Mouse (Mus musculus): ENCODE data around the gene Hic1. TPM values are rescaled to one million over a fixed set of nuclear protein-coding genes. Genes with fewer than 3 reads are reported as not detected.
"Not testable (repeated sequence)": the region's sequence is repeated elsewhere in the genome, so short reads cannot be mapped to it uniquely, and the experiment has no call there.

Hic1 gene
- polyA plus RNA-seq, 1 experiment from 2014 or later: 17.1 TPM

DNA sequence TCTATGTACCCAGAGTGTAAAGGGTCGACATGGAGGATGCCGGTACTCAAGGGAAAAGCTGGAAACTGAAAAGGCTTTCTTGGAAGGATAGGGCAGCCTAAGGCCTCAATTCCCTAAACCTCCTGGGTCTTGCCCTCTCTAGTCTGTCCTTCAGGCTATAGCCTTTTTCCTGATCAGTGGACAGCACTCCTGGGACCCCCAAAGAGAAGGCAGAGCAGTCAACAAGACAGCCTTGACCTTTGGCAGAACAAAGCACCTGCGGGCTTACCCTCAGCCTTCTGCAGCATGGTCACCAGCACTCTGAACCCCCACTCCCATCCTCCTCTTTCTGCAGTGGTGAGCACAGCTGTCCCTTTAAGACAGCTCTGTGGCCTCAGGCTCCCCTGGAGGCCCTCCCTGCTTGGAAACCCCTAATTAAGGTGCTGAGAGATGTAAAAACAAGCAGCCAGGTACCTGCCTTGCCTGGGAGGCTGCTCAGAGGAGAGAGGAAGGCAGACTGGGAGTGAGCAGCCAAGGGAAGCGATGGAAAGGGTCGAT lies 21.7 kb upstream of the Hic1 start, which contains the start of gene Dph1:
Gene Dph1, minus strand, starts transcription at position 337 of the 537 bp plus-strand sequence.
- WGBS: 51% methylated on average over 5 of the region's 5 CpGs
- Histone ChIP-seq H3K4me3 (peak within 1 kb of the TSS; percentile 64), H3K27ac (no peak within 1 kb of the TSS), H3K4me2 (replicated peaks) (peak within 1 kb of the TSS; percentile 89), H3K27me3 (replicated peaks) (peaks cover 50% of the 10 kb centered on the region), H3K9ac (peak within 1 kb of the TSS; percentile 56), H3K9me3 (no peaks in the 10 kb centered on the region), H3K36me3 (no peaks in the 10 kb centered on the region), H3K4me1 (peaks cover 36% of the 10 kb centered on the region)
- no peak for ATAC-seq (ENCODE audit: low FRiP score, low read depth)

DNA sequence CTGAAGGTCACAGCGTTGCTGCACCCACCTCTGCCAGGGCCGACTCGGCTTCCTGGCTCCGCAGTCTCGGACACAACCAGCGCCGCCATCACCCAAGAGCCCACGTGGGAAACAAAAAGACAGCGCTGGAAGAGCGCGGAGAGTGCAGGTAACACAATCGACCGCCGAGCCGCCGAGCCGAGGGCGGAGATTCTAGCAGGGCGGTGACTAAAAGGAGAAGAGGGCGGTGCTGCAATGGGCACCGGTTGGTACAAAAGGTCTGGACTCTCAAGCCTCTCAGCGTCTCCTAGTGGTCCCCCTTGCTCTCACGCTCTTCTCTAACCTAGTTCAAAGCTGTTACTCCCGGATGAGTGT lies 21.0 kb upstream of the Hic1 start:
- no peaks in the 10 kb centered on the region for H3K36me3 ChIP-seq
- H3K9ac ChIP-seq: peak overlapping the region; percentile 56
- H3K27me3 ChIP-seq (replicated peaks): peaks cover 44% of the 10 kb centered on the region
- ATAC-seq (ENCODE audit: low FRiP score, low read depth): peak; percentile 67
- H3K4me1 ChIP-seq: peaks cover 32% of the 10 kb centered on the region
- H3K4me3 ChIP-seq: peak overlapping the region; percentile 64
- under 1% methylated on average over 24 of the region's 24 CpGs for WGBS
- H3K9me3 ChIP-seq: no peaks in the 10 kb centered on the region
- no peak overlapping the region for H3K27ac ChIP-seq
- H3K4me2 ChIP-seq (replicated peaks): peak overlapping the region; percentile 89

- 1% methylated on average over 22 of the region's 22 CpGs for WGBS
- no peaks in the 10 kb centered on the region for H3K9me3 ChIP-seq
Observed at GRCm38 (mm10) chr11:75189713-75190370, 20.5 kb upstream of the Hic1 start.

DNA sequence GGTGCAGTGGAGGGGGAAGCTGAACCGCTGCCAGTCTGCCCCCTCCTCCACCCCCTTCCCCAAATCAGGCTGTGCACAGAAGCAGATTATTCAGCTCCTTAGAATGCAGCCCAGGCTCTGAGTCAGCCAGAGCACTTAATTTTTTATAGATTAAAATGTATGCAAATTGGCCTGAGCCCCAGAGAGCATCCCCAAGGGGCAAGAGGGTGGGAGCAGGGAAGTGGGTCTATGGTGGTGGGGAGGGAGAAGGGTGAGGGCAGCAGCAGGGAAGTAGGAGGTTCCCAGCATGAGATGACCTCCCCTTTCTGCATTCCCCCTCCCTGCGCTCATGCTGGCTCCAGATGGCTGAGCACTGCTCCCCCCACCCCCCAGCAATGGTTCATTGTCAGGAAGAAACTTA lies 15.7 kb upstream of the Hic1 start:
- Histone ChIP-seq H3K36me3 (peaks cover 23% of the 10 kb centered on the region), H3K9me3 (no peaks in the 10 kb centered on the region), H3K4me3 (no peak overlapping the region), H3K27me3 (replicated peaks) (no peaks in the 10 kb centered on the region), H3K4me1 (peaks cover 13% of the 10 kb centered on the region), H3K27ac (no peak overlapping the region; the same call in 1 of the 2 replicates), H3K9ac (no peak overlapping the region), H3K4me2 (replicated peaks) (0 out of 2 replicates have a peak overlapping the region, but pooled peaks have one; percentile 2)
- ATAC-seq (ENCODE audit: low FRiP score, low read depth): no peak
- WGBS: 45% methylated on average over 2 of the region's 2 CpGs

More at GRCm38 (mm10) chr11:75189713-75190370, 20.5 kb upstream of the Hic1 start:
- H3K27ac ChIP-seq: no peak overlapping the region
- ATAC-seq (ENCODE audit: low FRiP score, low read depth): peak; percentile 24
- H3K27me3 ChIP-seq (replicated peaks): peaks cover 39% of the 10 kb centered on the region
- no peaks in the 10 kb centered on the region for H3K36me3 ChIP-seq
- H3K4me1 ChIP-seq: peaks cover 28% of the 10 kb centered on the region
- peak overlapping the region; percentile 64 for H3K4me3 ChIP-seq
- H3K4me2 ChIP-seq (replicated peaks): peak overlapping the region; percentile 89
- peak overlapping the region; percentile 56 for H3K9ac ChIP-seq

- no peak overlapping the region for H3K4me3 ChIP-seq
- H3K36me3 ChIP-seq: peaks cover 23% of the 10 kb centered on the region
- no peaks in the 10 kb centered on the region for H3K27me3 ChIP-seq (replicated peaks)
- H3K27ac ChIP-seq: no peak overlapping the region; the same call in 1 of the 2 replicates
- 90% methylated on average over 5 of the region's 5 CpGs for WGBS
- peaks cover 11% of the 10 kb centered on the region for H3K4me1 ChIP-seq
- ATAC-seq (ENCODE audit: low FRiP score, low read depth): no peak
- H3K4me2 ChIP-seq (replicated peaks): 0 out of 2 replicates have a peak overlapping the region, but pooled peaks have one; percentile 2
- H3K9me3 ChIP-seq: no peaks in the 10 kb centered on the region
- no peak overlapping the region for H3K9ac ChIP-seq
Observed at GRCm38 (mm10) chr11:75184573-75184972, 15.3 kb upstream of the Hic1 start.

DNA sequence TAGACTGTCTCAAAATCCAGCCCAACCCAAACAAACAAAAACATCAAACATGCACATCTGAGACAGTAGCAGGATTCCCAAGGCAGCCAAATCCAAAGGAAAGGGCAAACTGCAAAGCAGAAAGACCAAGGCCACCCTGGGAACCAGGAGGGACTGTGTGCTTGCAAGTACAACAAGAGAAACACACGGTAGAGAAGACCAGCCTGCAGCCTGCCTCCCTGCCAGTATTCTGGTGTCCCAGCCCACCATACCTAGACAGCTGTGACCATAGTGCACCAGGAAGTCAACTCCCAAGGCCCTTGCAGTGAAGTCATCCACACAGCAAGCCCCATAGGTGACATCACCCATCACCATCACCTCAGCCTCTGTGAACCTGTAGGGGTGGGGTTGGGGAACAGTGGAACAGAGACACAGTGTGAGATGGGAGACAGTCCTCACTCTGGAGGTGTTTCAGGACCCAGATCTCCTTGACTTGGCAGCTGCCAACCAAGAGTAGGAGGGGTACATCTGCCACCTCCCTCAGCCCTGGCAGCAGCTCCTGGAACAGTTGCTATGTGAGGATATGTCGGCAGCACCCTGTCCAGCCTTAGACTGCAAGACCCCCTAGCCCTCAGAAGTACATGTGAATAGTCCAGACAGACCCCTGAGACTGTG lies 14.7 kb upstream of the Hic1 start:
- 67% methylated on average over 2 of the region's 2 CpGs for WGBS

GRCm38 (mm10) chr11:75178672-75179208 lies 9.4 kb upstream of the Hic1 start, which contains the start of gene Ovca2:
Gene Ovca2, minus strand, starts transcription at chr11:75178835.
- H3K9me3 ChIP-seq: no peaks in the 10 kb centered on the region
- under 1% methylated on average over 33 of the region's 33 CpGs for WGBS
- H3K36me3 ChIP-seq: peaks cover 27% of the 10 kb centered on the region
- H3K27me3 ChIP-seq (replicated peaks): no peaks in the 10 kb centered on the region
- peak; percentile 94 for ATAC-seq (ENCODE audit: low FRiP score, low read depth)
- peak within 1 kb of the TSS; percentile 57; the same call in 1 of the 2 replicates for H3K27ac ChIP-seq
- peak within 1 kb of the TSS; percentile 85 for H3K4me2 ChIP-seq (replicated peaks)
- peak within 1 kb of the TSS; percentile 76 for H3K4me3 ChIP-seq
- peaks cover 15% of the 10 kb centered on the region for H3K4me1 ChIP-seq
- peak within 1 kb of the TSS; percentile 73 for H3K9ac ChIP-seq

More for the DNA sequence above, 14.7 kb upstream of the Hic1 start:
- Histone ChIP-seq H3K36me3 (peaks cover 23% of the 10 kb centered on the region), H3K27me3 (replicated peaks) (no peaks in the 10 kb centered on the region), H3K27ac (no peak overlapping the region), H3K4me2 (replicated peaks) (no peak overlapping the region), H3K9ac (no peak overlapping the region), H3K4me1 (peaks cover 5% of the 10 kb centered on the region), H3K4me3 (no peak overlapping the region), H3K9me3 (no peaks in the 10 kb centered on the region)
- ATAC-seq (ENCODE audit: low FRiP score, low read depth): no peak

DNA sequence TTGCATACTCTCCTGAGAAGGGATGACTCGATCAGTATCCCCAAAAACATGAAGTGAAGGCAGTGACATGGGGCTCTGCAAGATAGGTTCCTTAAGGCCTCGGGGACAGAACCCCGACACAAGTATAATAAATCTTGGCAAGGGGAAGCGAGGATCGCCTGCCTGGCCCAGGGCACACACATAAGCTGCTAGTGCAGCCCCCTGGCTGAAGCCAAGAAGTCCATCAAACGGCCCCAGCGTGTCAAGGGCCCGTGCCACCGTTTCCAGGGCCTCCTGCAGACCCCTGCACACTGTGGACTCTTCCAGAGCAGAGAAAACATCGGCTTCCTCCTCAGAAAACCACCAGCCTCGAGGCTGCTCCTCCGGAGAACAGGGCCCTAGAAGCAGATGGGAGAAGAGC lies 8.7 kb upstream of the Hic1 start:
- no peak for ATAC-seq (ENCODE audit: low FRiP score, low read depth)
- Histone ChIP-seq H3K4me3 (peak overlapping the region; percentile 76), H3K4me2 (replicated peaks) (peak overlapping the region; percentile 85), H3K27me3 (replicated peaks) (peaks cover 3% of the 10 kb centered on the region), H3K9ac (peak overlapping the region; percentile 73), H3K27ac (0 out of 2 replicates have a peak overlapping the region, but pooled peaks have one; percentile 15), H3K9me3 (no peaks in the 10 kb centered on the region), H3K36me3 (peaks cover 24% of the 10 kb centered on the region), H3K4me1 (peaks cover 21% of the 10 kb centered on the region)
- 51% methylated on average over 12 of the region's 12 CpGs for WGBS

DNA sequence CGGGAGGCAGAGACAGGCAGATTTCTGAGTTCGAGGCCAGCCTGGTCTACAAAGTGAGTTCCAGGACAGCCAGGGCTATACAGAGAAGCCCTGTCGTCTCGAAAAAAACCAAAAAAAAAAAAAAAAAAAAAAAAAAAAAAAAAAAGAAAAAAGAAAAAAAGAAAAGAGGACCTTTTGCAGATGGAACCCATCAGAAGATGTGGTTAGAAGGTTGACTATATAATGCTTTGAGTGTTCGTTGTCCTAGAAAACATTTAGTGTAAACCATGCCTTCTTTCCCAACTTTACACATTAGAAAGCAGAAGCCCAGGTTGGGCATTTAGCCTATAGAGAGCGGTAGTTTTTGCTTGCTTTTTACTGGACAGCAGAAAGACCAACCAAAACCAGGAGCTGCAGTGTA lies 5.3 kb upstream of the Hic1 start:
- not testable (repeated sequence) for H3K27ac ChIP-seq; H3K4me2 ChIP-seq (replicated peaks); H3K9me3 ChIP-seq; H3K9ac ChIP-seq; H3K36me3 ChIP-seq; ATAC-seq (ENCODE audit: low FRiP score, low read depth); H3K4me3 ChIP-seq
- 77% methylated on average over 6 of the region's 6 CpGs for WGBS
- Histone ChIP-seq H3K4me1 (peaks cover 50% of the 10 kb centered on the region), H3K27me3 (replicated peaks) (peaks cover 38% of the 10 kb centered on the region)

GRCm38 (mm10) chr11:75173799-75174165 lies 4.5 kb upstream of the Hic1 start:
- Histone ChIP-seq H3K9ac (peak overlapping the region; percentile 56), H3K4me1 (peaks cover 58% of the 10 kb centered on the region), H3K4me2 (replicated peaks) (peak overlapping the region; percentile 85), H3K9me3 (no peaks in the 10 kb centered on the region), H3K27me3 (replicated peaks) (peaks cover 46% of the 10 kb centered on the region), H3K4me3 (peak overlapping the region; percentile 68), H3K36me3 (peaks cover 9% of the 10 kb centered on the region), H3K27ac (0 out of 2 replicates have a peak overlapping the region, but pooled peaks have one; percentile 62)
- WGBS: 2% methylated on average over 15 of the region's 15 CpGs
- ATAC-seq (ENCODE audit: low FRiP score, low read depth): no peak

GRCm38 (mm10) chr11:75173095-75173798 lies 3.9 kb upstream of the Hic1 start:
- H3K4me2 ChIP-seq (replicated peaks): peak overlapping the region; percentile 85
- peak overlapping the region; percentile 56 for H3K9ac ChIP-seq
- H3K4me3 ChIP-seq: peak overlapping the region; percentile 68
- peak; percentile 64 for ATAC-seq (ENCODE audit: low FRiP score, low read depth)
- H3K9me3 ChIP-seq: no peaks in the 10 kb centered on the region
- under 1% methylated on average over 66 of the region's 71 CpGs for WGBS
- H3K4me1 ChIP-seq: peaks cover 64% of the 10 kb centered on the region
- H3K36me3 ChIP-seq: peaks cover 9% of the 10 kb centered on the region
- peak overlapping the region; percentile 62; the same call in 1 of the 2 replicates for H3K27ac ChIP-seq
- peaks cover 51% of the 10 kb centered on the region for H3K27me3 ChIP-seq (replicated peaks)

Data from neural tube, embryonic 12.5 days (tissue).